Mouse (Mus musculus) thymus, postnatal 14 days (tissue): ENCODE data around the gene Acaa1b.

Experiments
- DNase-seq: peaks from one replicate; pipeline ENCODE4 v3.0.0; 2021

Gene Acaa1b

DNA sequence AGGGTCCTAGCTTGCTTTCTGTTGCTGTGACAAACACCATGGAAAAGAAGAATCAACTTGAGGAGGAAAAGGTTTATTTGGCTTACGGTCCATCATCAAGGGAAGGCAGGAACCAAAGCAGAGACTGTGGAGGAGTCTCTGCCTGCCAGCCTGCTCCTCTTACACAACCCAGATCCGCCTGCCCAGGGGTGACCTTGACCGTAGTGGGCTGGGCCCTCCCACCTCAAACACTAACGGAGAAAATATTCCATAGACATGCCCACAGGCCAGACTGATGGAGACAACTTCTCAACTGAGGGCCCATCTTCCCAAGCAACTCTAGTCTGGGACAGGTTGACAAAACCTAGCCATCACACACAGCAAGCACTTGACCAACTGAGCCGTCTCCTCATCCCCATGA, 14.8 kb downstream of the Acaa1b start:
- no peak for DNase-seq

DNA sequence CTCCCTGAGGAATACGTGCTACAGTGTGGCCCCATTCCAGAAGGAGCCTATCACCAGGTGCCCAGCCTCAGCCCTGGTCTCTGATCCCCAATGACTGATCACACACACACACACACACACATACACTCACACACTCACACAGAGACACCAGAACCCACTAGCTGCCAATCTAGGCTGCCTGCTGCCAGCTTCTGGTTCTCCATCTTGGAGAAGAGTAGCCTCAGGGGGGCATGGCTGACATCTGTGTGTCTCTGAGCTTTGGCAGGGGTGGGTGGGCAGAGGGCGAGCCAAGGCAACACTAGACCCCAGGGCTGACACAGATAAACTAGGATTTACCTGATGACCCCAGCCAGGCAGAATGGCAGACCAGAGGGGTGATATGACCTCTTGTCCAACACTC, 18.1 kb downstream of the Acaa1b start:
- no peak for DNase-seq

DNA sequence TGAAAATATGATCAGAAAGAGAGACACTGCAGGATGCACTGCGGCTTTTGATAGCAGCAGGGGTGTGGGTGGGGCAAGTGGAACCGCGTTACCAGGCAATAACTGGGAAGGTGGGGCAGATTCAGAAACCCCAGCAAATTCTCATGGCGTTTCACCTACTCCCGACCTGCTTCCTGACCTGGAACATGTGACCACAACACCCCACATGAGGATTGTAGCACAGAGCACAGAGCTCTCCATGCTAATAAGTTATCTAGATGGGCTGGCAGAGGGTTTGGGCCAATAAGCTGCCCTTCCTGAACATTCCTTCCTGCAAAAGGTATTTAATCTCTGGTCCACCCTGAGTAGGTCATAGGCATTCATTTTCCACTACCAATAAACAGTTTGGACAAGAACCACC, 26.2 kb downstream of the Acaa1b start:
- DNase-seq, result no peak

DNA sequence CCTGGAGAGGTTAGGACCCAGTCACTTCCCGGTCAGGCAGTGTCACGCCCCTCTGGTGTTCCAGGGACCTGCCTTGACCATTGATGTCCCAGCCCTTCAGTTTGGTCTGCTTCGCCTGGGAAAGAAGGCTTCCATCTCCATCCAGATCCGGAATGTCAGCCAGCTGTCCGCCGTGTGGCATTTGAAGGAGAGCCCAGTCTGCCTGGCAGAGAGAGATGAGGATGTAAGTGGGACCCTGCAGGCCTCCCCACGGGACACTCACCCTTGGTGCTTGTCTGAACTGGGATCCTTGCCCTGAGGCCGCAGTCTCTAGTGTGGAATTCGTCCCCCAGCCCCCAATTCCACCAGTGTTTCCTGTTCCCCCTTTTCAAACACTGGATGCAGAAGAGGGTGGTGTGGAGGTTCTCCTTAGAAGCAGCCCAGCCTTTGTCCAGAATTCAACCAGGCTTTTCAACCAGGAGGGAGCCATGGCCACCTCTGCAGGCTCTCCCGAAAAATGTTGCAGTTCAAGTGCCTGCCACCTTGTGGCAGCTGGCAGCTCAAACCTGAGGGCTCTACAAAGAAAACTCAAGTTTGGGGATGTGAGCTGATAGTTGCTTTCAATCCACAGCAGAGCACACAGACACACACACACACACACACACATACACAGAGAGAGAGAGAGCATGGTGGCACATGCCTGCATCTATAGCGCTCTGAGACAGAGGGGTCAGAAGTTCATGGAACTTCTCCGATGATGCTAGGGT, 28.3 kb downstream of the Acaa1b start:
- no peak for DNase-seq

DNA sequence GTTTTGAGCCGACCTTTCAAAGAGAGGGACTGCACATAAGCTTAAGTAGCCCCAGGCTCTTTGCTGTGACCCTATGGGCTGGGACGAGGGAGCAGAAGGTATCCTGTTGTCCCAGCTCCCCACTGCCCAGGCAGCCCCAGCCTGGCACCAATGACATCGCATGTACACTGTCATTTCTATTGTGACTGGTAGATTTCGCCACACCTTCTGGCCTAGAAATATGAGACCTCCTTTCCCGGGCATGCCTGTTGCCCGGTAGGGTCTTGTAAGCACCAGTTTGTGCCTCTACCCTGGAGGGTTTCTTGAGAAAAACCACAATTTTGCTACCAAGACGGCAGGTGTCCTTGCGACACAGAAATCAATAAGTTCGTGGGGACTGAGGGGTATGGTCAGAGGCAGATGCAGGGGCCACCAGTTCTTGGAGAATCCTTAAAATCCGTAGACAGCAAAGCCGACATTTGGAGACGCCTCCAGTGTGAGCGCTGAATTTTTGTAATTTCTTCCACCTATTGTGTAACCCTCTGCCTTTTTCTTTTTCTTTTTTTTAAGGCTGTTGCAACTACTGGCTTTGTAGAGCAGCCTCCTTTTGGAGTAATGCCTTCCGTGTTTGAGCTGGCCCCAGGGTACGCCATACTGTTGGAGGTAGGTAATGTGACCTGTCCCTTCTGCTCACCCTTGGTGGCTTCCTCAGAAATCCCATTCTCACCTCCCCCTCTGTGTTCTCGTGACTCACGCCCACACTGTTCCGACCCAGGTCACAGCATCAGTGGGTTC, 34.1 kb downstream of the Acaa1b start:
- DNase-seq, result no peak

DNA sequence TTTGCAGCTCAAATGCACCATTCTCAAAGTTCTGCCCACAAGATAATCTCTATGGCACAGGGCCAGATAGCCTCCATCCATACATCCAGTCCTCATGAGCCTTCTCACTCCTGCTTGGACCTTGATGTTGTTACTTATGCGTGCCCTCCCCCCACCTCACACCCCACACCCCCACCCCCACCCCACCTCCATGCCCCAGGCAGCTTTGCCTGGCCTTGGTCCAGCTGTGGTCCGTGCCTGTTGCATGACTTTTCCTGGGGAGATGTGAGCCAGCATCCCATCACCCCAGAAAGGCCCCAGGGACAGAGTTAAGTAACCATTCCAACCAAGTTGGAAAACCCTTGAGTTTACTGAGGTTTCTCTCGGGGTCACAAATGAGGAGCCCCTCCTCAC, 36.7 kb downstream of the Acaa1b start:
- DNase-seq, result no peak

DNA sequence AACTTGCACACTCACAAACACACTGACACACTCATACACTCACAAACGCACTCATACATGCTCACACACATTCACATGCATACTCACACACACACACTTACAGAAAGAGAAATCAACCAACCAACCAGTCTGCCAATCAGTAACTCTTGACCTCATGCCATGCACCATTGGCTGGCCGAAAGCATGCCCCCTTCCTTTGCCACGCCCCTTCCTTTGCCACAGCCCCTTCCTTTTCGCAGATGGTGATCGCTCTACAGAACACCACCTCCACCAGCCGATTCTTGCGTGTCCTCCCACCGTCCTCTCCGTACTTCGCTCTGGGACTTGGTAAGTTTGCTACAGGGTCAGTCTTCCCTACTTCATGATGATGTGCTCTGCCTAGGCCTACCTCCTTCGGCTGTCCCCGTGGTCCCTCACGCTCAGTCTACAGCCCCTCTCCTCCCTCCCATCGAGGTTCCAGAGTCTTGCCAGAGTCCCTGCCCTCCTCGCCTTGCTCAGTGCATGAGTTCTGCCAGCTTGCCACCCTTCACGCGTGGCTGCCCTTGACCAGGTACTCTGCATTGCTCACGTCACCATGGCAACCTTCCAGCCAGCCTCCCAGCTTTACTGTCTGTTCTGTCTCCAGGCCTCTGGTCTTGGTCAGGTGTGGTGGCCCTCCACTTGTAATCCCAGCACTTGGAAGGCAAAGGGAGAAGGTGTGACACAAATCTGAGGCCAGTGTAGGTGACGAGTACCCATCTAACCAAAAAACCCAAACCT, 37.3 kb downstream of the Acaa1b start:
- DNase-seq, result no peak

DNA sequence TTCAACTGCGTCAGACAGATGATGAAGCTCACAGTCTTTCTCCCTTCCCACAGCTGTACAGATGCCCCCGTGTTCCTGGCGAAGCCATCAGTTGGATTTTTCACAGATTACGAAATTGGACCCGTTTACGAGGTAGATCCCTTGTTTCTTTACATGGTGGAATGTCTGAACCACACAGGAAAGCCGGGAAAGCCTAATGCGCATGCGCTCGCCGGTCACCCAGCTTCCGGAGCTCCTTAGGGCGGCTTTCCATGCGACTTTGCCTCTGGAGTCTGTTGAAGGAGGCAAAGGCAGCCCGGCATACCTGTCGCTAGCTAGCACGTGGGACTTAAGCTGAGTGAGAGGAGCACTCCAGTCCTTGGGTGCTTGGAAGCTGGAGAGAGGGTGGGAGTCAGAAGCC, 42.0 kb downstream of the Acaa1b start:
- DNase-seq, result no peak

DNA sequence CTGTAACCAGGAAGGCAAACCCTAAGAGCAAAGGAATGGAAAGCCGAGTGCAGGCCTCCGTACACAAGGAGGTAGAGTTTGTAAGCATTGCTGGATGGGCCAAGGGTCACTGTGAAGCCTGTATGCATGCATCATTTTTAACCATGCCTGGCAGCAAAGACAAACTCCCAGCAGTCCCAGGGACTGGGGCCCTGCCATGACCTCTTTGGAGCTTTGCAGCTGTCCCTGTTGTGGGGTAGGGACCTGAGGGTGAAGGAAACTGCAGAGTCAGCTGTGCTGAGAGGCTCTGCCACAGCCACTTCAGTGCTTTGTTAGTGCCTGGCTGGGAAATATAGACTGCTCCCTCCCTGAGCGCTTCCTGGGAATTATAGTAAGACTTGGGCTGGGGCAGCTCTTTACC, 46.3 kb downstream of the Acaa1b start:
- no peak for DNase-seq

DNA sequence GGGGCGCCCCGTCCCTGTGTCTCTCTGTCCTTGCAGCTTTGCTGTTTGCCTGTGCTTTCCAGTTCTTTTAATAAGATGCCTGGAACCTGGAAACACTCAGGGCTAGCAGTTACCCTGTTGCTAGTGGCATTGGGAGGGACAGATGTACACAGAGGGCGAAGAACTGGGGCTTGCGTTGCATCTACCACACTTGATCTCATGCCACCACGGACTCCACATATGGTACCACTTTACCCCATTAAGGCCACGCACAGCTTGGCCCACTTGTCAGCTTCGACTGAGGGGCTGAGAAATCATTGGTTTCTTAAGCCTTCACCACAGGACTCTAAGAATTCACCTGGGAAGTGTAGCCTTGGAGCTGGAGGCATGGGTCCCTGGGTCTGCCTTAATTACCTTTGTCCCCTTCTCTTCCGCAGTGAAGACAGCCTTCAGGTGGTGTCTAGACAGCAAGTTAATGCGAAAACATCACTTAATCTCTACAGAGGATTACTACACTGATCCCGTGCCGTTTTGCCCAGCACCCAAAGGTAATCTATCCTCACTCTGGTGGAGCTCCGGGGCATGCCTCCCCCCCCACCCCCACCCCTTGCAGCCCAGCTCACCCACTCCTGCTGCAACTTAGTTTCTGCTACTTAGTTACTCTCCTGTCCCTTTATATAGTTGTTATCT, 47.1 kb downstream of the Acaa1b start:
- no peak for DNase-seq

DNA sequence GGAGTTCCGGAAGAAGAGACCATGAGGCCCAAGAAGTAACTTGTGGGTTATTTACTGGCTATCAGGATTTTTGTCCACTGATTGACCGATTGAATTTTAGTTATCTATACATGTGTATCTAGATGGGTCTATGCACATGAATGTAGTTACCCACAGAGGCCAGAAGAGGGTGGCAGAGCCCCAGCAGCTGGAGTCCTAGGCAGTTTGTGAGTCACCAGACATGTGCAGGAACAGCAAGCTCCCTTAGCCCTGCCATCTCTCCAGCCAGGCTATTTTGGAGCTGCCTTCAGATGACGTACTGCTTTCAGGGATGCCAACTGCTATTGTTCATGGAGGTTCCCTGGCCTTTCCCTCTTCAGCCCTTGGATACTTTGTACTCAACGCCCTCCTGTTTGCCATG, 49.3 kb downstream of the Acaa1b start:
- DNase-seq, result no peak

DNA sequence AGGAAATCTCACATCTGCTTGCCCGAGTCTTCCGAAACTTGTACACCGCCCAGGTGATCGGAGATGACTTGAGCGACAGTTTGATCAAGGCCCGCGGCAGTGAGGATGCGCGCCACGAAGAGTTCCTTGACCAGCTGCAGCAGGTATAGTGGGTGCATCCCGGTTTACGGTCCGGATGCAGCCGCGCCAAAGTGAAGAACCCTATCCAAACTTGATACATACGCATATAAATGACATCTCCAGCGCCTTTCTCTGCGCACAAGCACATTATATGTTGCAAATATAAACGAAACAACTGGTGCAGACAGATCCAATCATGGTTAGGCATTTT, 54.1 kb downstream of the Acaa1b start:
- no peak for DNase-seq

DNA sequence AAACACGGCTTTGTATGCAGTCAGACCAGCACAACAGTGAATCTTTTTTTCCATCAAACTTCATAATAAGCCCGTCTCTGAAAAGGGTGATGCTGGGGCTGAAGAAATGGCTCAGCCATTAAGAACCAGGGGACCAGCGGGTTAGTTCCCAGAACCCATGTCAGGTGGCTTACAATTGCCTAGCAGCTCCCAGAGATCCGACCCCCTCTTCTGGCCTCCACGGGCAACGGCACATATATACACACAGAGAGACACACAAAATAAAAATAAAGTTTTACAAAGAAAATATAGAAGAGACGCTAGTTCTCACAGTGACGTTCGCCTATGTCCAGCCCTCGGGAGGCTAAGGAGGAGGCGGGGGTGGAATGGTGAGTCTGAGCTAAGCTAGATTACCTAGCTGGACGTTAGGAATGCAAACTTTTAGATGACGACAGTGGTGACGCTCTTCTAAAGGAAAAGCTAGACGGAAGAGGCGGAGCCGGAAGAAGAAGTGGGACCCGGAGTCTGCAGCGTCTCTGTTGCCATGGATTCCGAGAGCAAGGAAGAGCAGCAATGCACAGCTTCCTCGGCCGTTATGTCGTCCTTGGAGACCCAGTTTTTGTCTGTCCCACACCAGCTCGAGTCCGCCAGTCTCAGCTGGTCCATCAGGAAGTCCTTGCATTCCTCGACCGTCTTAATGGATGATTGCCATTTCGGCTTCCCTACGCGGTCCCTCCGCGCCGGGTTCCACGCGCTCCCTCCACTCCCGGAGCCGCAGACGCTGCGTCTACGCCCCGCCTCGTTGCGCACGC, 54.7 kb downstream of the Acaa1b start, which contains the start of gene Dlec1:
TSS of gene Dlec1 (plus strand) at position 487 of the 791 bp plus-strand sequence.
- DNase-seq, result peak; percentile 79

DNA sequence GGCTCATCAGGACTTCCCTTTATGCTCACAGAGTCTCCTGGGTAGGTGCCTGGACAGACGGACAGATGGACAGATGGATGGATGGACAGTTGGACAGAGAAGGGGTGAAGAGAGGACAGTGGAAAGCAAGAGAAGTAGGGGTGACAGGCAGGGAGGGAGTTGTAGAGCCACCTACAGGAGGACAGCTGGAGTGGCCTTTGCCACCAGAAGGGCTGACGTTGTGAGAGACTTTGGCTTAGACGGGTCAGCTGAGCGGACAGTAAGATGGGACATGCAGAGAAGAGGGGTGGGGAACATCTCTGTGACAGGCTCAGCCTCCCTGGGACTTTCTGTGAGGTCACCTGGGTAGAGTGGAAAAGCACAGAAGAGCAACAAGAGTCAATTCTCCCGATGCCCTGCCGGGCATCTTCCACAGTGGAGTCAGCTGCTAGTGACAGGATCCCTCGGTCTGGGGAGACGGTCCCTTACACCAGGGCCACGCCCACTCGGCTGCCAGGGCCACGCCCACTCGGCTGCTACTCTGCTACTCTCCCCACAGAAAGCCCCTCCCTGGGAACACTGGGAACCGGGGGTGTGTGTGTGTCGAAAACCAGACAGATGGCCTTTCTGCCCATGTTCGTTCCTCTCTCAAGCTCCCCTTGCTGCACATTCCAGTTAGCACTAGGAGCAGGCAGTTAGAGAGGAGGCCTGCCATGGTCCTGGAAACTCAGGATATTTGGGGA, 56.6 kb downstream of the Acaa1b start:
- peak; percentile 48 for DNase-seq
